Mouse (Mus musculus): ENCODE results near the gene Sp9. TPM values are rescaled to one million over a fixed set of nuclear protein-coding genes. Genes with fewer than 3 reads are reported as not detected.

Sp9 gene
- polyA plus RNA-seq, 1 experiment, result 0.46 TPM

DNA sequence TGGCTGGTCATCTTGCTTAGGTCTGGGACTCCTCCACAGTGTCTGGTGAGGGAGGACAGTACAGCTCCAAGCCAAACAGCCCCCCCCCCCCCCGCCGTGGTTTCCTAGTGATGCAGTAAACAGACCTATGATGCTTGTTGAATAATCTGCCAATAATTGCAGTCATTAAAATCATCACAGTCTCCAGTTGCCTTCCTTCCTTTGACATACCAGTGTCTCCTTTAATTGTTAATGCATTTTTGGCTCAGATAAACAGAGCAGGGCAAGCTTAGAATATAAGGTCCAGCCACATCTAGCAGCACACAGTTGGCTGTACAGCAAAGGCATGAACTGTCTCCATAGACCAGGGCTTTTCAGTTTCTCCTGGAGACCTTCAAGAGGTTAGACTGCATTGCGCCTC, 4.5 kb upstream of the Sp9 start:
- H3K27ac ChIP-seq (ENCODE audit: insufficient read depth, low read length), result no peak overlapping the region
- H3K4me1 ChIP-seq (ENCODE audit: control insufficient read depth, insufficient read depth, low read length), result no peaks in the 10 kb centered on the region
- no peak overlapping the region for H3K4me3 ChIP-seq (ENCODE audit: insufficient read depth, low read length)
- no peak for TF ChIP-seq POLR2A (IDR thresholded peaks at IDR 0.05; ENCODE audit: low read depth, low read length)
- TF ChIP-seq CTCF (IDR thresholded peaks at IDR 0.05; ENCODE audit: borderline replicate concordance, insufficient read depth, low read length), result no peak

DNA sequence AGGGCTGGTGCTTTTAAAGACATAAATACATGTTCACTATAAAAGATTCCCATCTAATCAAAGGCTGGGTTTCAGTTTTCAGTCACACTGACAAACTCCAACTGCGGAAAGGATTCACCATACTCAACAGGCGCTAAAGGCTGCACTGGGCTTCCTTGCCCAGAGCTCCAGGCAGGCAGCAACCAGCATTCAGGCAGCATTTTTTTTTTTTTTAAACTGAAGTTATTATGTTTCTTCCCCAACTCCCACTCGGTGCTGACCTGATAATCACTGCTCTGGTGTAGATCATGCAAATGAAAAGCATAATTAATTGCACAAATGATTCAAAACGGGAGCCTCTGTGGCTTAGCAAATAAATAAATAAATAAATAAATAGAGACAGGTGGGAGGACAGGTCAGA, 3.9 kb upstream of the Sp9 start:
- no peak overlapping the region for H3K4me3 ChIP-seq (ENCODE audit: insufficient read depth, low read length)
- no peak for TF ChIP-seq POLR2A (IDR thresholded peaks at IDR 0.05; ENCODE audit: low read depth, low read length)
- no peak for TF ChIP-seq CTCF (IDR thresholded peaks at IDR 0.05; ENCODE audit: borderline replicate concordance, insufficient read depth, low read length)
- no peaks in the 10 kb centered on the region for H3K4me1 ChIP-seq (ENCODE audit: control insufficient read depth, insufficient read depth, low read length)
- H3K27ac ChIP-seq (ENCODE audit: insufficient read depth, low read length), result no peak overlapping the region

DNA sequence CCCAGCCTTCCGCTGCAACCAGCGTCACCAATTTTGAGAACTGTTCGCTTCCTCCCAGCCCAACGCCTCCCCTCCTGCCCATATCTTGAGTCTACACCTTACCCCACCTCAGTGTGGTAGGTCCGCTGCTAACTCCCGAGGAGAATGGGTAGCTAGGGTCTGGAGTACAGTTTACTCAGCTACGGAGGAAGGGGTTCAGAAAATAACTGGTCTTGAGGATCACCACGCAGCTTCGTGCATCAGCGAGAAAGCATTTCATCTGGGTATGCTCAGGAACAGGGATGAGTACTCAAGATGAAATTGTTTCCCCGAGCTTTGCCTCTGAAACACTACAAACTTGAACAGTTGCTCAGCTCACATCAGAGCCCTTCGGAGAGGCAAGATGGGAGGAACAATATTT, 3.4 kb upstream of the Sp9 start:
- Histone ChIP-seq H3K4me3 (ENCODE audit: insufficient read depth, low read length) (no peak overlapping the region), H3K27ac (ENCODE audit: insufficient read depth, low read length) (no peak overlapping the region), H3K4me1 (ENCODE audit: control insufficient read depth, insufficient read depth, low read length) (no peaks in the 10 kb centered on the region)
- TF ChIP-seq CTCF (IDR thresholded peaks at IDR 0.05; ENCODE audit: borderline replicate concordance, insufficient read depth, low read length), result no peak
- no peak for TF ChIP-seq POLR2A (IDR thresholded peaks at IDR 0.05; ENCODE audit: low read depth, low read length)

DNA sequence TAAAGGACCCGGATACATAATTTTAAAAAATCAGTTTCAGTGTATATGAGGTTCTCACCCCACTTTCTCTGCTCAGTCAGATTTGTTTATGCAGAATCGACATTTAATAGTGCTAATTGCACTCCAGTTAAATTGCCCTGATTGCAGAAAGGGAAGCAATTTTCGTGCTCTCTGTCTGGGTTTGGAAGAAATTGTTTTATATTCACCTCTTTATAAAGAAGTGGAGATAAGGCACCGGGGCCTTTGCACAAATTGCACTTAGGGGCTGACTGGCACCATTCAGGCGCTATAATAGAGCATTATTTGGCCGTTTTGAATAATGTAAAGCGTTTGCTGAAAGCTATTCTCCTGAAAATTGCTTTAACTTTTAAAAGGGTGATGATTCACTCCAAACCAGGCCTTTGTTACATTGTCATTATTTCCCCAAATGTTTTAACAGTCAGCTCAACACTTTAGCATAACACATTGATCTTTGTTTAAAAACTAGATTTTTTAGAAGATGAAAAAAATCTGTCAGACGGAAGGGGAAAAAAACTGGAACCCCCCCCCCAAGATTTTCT, 2.8 kb upstream of the Sp9 start:
- peaks cover under 1% of the 10 kb centered on the region; the same call in 1 of the 2 replicates for H3K4me1 ChIP-seq (ENCODE audit: control insufficient read depth, insufficient read depth, low read length)
- TF ChIP-seq POLR2A (IDR thresholded peaks at IDR 0.05; ENCODE audit: low read depth, low read length) (no peak), CTCF (IDR thresholded peaks at IDR 0.05; ENCODE audit: borderline replicate concordance, insufficient read depth, low read length) (no peak)
- no peak overlapping the region for H3K27ac ChIP-seq (ENCODE audit: insufficient read depth, low read length)
- no peak overlapping the region for H3K4me3 ChIP-seq (ENCODE audit: insufficient read depth, low read length)

DNA sequence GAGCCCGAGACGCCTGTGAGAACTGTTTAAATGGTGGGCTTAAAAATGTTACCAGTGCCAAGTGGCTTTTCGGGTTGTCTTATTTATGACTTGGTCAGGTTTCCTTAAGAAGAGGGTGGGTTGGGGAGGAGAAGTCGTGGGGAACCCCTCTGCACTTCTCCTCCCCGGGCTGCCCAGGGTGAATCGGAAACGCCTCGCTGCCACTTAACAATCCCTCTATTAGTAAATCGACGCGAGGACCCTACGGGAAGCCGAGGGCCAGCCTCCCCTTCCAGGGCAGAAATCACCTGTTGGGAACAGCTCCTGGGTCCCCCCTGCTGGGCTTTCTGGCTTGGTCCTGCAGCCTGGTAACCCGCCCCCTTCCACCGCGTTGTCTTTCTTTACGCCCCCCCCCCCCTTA, 2.1 kb upstream of the Sp9 start:
- TF ChIP-seq CTCF (IDR thresholded peaks at IDR 0.05; ENCODE audit: borderline replicate concordance, insufficient read depth, low read length) (no peak), POLR2A (IDR thresholded peaks at IDR 0.05; ENCODE audit: low read depth, low read length) (no peak)
- H3K27ac ChIP-seq (ENCODE audit: insufficient read depth, low read length), result no peak overlapping the region
- H3K4me1 ChIP-seq (ENCODE audit: control insufficient read depth, insufficient read depth, low read length), result peaks cover 3% of the 10 kb centered on the region; the same call in 1 of the 2 replicates
- H3K4me3 ChIP-seq (ENCODE audit: insufficient read depth, low read length), result no peak overlapping the region

DNA sequence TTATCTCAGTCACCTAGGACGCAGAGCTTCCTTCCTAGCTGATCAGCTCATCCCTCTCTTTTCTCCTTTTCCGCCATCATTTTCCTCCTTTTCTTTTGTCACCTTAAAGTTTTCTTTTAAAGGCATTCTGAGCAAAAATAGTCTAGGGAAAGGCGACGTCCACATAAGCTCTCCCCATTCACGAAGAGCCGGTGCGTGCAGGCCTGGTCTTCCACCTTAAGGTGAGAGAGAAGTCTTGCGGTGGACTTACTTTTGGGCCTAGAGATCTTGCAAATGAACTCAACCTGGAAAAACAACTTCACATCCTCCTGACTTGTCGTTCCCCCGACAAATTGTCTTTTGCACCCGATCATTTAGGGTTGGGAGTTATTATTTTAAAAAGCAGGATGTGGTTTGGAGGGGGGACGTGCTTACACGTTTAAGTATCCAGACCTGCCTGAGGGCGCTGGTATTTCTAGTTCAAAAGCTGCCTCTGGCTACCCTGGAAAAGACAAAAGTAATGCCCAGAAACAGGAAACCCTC, 1.6 kb upstream of the Sp9 start:
- Histone ChIP-seq H3K4me1 (ENCODE audit: control insufficient read depth, insufficient read depth, low read length) (peaks cover 3% of the 10 kb centered on the region; the same call in 1 of the 2 replicates), H3K27ac (ENCODE audit: insufficient read depth, low read length) (no peak overlapping the region), H3K4me3 (ENCODE audit: insufficient read depth, low read length) (no peak overlapping the region)
- TF ChIP-seq POLR2A (IDR thresholded peaks at IDR 0.05; ENCODE audit: low read depth, low read length) (no peak), CTCF (IDR thresholded peaks at IDR 0.05; ENCODE audit: borderline replicate concordance, insufficient read depth, low read length) (no peak)

DNA sequence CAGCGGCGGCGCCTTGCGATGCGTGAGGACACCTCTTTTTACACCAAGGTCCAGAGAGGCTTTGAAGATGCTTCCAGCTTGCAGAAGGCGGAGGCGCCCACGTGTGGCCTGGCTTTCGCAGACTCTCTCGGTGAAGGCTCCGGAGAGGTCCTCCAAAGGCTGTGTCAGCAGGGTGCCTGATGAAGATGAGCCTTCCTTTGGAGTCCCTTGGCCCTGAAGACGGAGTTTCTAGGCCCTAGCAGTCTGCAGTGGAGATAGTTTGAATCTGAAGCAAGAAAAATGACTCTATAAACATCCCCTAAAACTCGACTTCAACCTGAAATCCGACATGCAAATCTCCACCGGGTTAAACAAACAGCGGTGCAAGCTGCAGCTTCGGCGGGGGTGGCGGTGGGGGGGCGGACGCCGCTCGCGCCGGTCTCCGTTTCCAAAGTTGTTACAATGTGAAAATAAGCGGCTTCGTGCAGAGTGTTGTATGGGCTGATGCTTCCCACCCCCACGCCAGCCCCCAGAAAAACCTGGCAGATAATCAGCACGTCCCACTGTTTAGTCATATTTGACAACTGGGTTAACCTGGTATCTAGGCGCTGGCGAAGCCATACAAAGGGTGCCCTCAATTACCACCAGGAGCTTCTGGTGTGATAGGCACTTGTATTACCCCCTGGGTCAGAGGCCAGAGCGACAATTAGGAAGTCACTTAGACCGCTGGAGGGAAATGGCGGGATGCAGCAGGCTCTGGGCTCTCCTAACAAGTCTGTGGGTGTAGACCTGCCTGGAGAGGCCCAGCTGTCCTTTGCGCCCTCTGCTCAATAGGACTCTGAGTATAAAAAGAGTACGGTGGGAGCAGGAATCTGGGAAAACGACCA, 899 bp upstream of the Sp9 start:
- TF ChIP-seq POLR2A (IDR thresholded peaks at IDR 0.05; ENCODE audit: low read depth, low read length) (no peak), CTCF (IDR thresholded peaks at IDR 0.05; ENCODE audit: borderline replicate concordance, insufficient read depth, low read length) (no peak)
- H3K27ac ChIP-seq (ENCODE audit: insufficient read depth, low read length), result no peak overlapping the region
- peaks cover 3% of the 10 kb centered on the region; the same call in 1 of the 2 replicates for H3K4me1 ChIP-seq (ENCODE audit: control insufficient read depth, insufficient read depth, low read length)
- H3K4me3 ChIP-seq (ENCODE audit: insufficient read depth, low read length), result no peak overlapping the region

DNA sequence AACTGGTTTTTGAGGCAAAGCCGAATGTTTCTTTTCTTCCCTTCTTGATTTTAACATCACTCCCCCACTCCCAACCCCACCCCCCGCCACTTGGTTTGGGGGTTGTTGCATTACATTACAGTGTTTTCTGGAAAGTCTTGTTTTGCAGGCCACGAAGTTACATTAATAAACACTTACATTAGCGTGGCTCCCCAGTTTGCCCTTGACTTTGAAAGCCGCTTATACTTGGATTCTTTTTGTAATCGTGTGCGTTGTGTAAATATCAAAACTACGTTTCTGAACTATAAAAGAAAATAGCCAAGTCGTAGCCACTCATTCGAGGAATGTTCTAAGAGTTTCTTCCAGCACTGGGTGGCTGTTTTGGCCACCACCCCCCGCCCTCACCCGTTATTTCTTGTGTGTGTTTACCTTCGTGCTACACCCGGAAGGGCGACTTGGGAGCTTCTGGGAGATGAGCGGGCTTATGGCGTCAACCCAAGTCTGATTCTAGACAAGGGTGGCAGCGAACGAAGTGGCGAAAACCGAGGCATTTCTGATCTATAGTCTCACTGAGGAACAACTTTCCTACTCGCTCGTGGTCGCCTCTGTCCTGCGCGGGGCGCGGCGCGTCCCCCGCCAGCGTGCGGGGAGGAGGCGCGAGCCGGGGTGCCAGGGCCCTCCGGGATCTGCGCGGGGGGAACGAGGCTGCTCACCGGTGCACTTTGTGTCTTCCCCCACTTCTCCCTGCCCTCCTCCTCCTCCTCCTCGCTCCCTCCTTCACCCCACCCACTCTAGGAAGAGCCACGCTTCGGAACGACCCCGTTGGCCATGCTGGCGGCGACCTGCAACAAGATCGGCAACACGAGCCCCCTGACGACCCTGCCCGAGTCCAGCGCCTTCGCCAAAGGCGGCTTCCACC, 875 bp downstream of the Sp9 start:
- TF ChIP-seq POLR2A (IDR thresholded peaks at IDR 0.05; ENCODE audit: low read depth, low read length) (no peak), CTCF (IDR thresholded peaks at IDR 0.05; ENCODE audit: borderline replicate concordance, insufficient read depth, low read length) (no peak)
- H3K4me1 ChIP-seq (ENCODE audit: control insufficient read depth, insufficient read depth, low read length), result peaks cover 3% of the 10 kb centered on the region; the same call in 1 of the 2 replicates
- peak overlapping the region; percentile 9; the same call in 1 of the 2 replicates for H3K4me3 ChIP-seq (ENCODE audit: insufficient read depth, low read length)
- H3K27ac ChIP-seq (ENCODE audit: insufficient read depth, low read length), result no peak overlapping the region
